Mouse (Mus musculus) ES-E14 (cell line): Measurements from ENCODE around the gene Agap1.

Experiments
- CHD2 ChIP-seq: IDR thresholded peaks from 2 replicates; pipeline ENCODE4 v1.6.1; 2014; ENCODE audit warnings: mild to moderate bottlenecking, low read depth, low read length, inconsistent platforms
- ZNF384 ChIP-seq: IDR thresholded peaks from 2 replicates; pipeline ENCODE4 v1.6.1; 2012; ENCODE audit warnings: low read depth, low read length, inconsistent platforms

GRCm38 (mm10) chr1:89463138-89463537 lies 8.5 kb downstream of the Agap1 start:
- TF ChIP-seq ZNF384 = no peak
- TF ChIP-seq CHD2 = no peak
